Mouse (Mus musculus) kidney, adult 2 months (tissue): Measurements from ENCODE around the gene Rnf185.

Source experiments
- CTCF ChIP-seq: fragments of 200-500 bp; conservative IDR thresholded peaks from 2 replicates; pipeline ENCODE4 v1.5.1; 2011; ENCODE audit warnings: low read depth, mild to moderate bottlenecking, control low read depth, low read length, moderate library complexity, mixed read lengths; ENCODE audit not compliant: insufficient read depth, insufficient read length
- POLR2A ChIP-seq: fragments of 200-500 bp; IDR thresholded peaks from one replicate; pipeline ENCODE4 v1.6.1; 2011; ENCODE audit warnings: low read depth, low read length, control low read depth

GRCm38 (mm10) chr11:3370162-3370561, 82.0 kb downstream of the Rnf185 start:
- TF ChIP-seq POLR2A (no peak), CTCF (no peak)
